Mouse (Mus musculus): Measurements from ENCODE around the gene Hdac8. TPM values are rescaled to one million over a fixed set of nuclear protein-coding genes. Genes with fewer than 3 reads are reported as not detected.

Hdac8 gene
- polyA plus RNA-seq, 1 experiment from 2014 or later: 8.9 TPM

DNA sequence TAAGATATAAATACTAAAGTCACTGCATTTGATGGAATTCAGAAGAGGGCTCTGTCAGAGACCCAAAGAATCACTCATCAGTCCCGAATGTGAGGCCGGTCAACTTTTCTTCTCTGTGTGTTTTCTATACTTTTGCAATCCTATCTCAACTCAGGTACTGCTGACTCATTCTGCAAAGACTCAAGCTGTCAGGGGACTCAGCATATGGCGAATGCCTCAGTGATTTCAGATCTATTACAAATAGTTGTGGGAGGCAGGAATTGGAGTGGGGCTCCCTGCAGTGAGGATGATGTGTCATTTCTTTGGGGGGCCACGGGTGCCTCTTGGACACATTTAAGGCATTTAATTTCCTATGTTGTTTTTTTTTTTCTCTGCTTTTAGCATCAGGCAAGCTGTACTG is 88.8 kb downstream of the Hdac8 start:
- H3K27me3 ChIP-seq (ENCODE audit: poor library complexity, severe bottlenecking): peaks cover 93% of the 10 kb centered on the region
- H3K4me1 ChIP-seq: peaks cover 9% of the 10 kb centered on the region
- H3K36me3 ChIP-seq (replicated peaks): no peaks in the 10 kb centered on the region
- no peak for DNase-seq (ENCODE audit: extremely low spot score, low spot score)
- H3K9me3 ChIP-seq: no peaks in the 10 kb centered on the region
- no peak overlapping the region for H3K4me3 ChIP-seq
- H3K27ac ChIP-seq: no peak overlapping the region
- 71% methylated on average over 4 of the region's 4 CpGs for WGBS

DNA sequence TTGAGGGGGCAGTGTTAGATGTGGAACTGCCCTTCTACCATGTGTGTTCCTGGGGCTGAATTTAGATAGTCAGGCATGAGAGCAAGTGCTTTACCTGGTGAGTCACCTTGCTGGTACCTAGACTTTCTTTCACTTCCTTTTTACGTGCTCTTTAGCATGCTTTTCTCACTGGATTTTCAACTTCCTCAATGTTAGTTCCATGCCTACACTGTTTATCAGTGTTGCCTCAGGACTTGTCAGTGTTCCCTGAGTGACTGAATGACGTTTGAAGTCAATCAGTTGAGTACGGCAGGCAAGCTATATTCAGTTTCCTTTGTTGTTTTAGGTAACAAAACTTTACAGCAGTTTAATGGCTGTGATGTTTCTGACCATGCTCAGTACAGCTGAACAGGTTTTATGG is 120.4 kb downstream of the Hdac8 start:
- WGBS: 87% methylated on average over 3 of the region's 3 CpGs

DNA sequence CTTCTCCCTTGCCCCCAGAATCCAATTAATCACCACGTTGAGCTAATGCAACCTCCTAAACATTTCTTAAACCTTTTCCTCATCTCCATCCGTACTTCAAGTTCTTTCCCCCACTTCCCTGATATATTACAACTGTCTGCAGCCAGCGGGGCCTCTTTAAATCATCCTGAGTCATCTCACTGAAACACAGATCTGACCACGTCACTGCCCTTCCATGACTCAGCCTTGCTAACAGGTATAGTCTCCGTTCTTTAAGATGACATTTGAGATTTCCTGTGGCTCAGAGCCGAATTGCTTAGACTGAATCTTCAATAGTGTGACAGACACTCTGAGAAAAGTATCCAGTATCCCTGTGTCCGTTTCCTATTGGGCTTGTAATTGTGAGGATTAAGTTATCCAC is 122.0 kb downstream of the Hdac8 start:
- DNase-seq (ENCODE audit: extremely low spot score, low spot score): no peak
- Histone ChIP-seq H3K4me3 (no peak overlapping the region), H3K36me3 (replicated peaks) (no peaks in the 10 kb centered on the region), H3K27ac (no peak overlapping the region), H3K27me3 (ENCODE audit: poor library complexity, severe bottlenecking) (peaks cover 77% of the 10 kb centered on the region), H3K4me1 (no peaks in the 10 kb centered on the region), H3K9me3 (no peaks in the 10 kb centered on the region)
- 80% methylated on average over 7 of the region's 7 CpGs for WGBS

More for the DNA sequence above, 120.4 kb downstream of the Hdac8 start:
- Histone ChIP-seq H3K9me3 (no peaks in the 10 kb centered on the region), H3K36me3 (replicated peaks) (no peaks in the 10 kb centered on the region), H3K27me3 (ENCODE audit: poor library complexity, severe bottlenecking) (peaks cover 66% of the 10 kb centered on the region), H3K27ac (no peak overlapping the region), H3K4me1 (no peaks in the 10 kb centered on the region), H3K4me3 (no peak overlapping the region)
- no peak for DNase-seq (ENCODE audit: extremely low spot score, low spot score)

DNA sequence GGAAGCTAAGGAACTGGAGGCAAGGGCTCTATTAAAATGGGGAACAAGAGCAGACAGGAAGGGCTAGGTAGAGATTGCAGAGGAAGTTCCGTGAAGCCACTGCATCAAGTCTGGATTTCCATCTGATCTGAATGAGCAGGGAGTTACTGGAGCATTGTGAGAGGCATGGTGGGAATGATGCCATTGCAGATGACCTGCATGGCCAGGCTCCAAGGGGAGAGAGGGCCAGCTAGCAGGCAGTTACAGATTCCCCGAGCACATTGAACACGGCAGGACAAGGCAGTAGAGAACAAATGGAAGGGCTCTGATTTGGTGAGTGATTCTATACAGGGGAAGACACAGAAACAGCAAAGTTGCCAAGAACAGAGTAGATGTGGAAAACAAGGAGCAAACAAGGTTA is 138.6 kb downstream of the Hdac8 start:
- Histone ChIP-seq H3K4me3 (no peak overlapping the region), H3K27ac (no peak overlapping the region), H3K36me3 (replicated peaks) (no peaks in the 10 kb centered on the region), H3K4me1 (no peaks in the 10 kb centered on the region), H3K9me3 (no peaks in the 10 kb centered on the region), H3K27me3 (ENCODE audit: poor library complexity, severe bottlenecking) (peaks cover 74% of the 10 kb centered on the region)
- DNase-seq (ENCODE audit: extremely low spot score, low spot score): no peak
- whole genome bisulfite sequencing: 92% methylated on average over 3 of the region's 3 CpGs

DNA sequence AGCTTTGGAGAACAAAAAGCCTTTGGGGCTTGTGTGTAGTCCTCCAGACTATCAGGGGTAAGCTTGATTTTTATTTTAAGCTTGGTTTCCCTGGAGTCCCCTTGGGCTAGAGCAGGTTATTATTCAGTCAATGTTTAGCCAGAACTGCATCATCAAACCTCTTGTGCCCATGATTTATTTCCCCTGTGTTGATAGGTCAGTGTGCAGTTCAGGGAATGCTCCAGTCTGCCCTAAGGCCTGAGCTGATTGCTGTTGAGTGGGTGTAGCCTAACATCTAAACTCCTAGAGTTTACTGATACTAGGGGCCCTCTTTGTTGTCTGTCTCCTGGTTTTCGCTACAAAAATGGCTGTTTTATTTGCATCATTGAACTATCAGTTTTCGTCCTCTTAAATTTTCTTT is 142.9 kb downstream of the Hdac8 start:
- H3K9me3 ChIP-seq: no peaks in the 10 kb centered on the region
- peaks cover 53% of the 10 kb centered on the region for H3K27me3 ChIP-seq (ENCODE audit: poor library complexity, severe bottlenecking)
- no peak overlapping the region for H3K4me3 ChIP-seq
- WGBS: 90% methylated on average over 2 of the region's 2 CpGs
- no peaks in the 10 kb centered on the region for H3K36me3 ChIP-seq (replicated peaks)
- no peak for DNase-seq (ENCODE audit: extremely low spot score, low spot score)
- H3K4me1 ChIP-seq: no peaks in the 10 kb centered on the region
- H3K27ac ChIP-seq: no peak overlapping the region

DNA sequence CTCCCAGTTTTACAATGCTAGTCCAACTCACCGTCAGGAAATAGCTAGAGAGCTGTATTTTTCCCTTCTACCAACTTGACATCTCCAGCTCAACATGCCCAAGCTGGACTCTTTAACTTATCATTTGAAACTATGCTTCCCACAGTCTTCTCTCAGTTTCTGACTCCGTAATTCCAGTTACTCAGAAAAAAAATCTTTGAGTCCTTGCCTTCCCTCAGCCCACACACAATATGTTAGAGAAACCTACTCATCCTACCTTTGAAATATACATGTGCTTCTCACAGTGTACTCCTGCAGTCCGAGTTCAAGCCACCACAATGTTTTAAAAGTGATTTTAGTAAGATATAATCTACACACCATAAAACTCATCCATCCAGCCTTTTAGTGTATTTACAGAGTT is 151.7 kb downstream of the Hdac8 start:
- H3K27me3 ChIP-seq (ENCODE audit: poor library complexity, severe bottlenecking): peaks cover 82% of the 10 kb centered on the region
- H3K4me1 ChIP-seq: peaks cover 13% of the 10 kb centered on the region
- DNase-seq (ENCODE audit: extremely low spot score, low spot score): no peak
- H3K9me3 ChIP-seq: no peaks in the 10 kb centered on the region
- no peak overlapping the region for H3K27ac ChIP-seq
- no peak overlapping the region for H3K4me3 ChIP-seq
- no peaks in the 10 kb centered on the region for H3K36me3 ChIP-seq (replicated peaks)
- 85% methylated on average over 3 of the region's 3 CpGs for WGBS

DNA sequence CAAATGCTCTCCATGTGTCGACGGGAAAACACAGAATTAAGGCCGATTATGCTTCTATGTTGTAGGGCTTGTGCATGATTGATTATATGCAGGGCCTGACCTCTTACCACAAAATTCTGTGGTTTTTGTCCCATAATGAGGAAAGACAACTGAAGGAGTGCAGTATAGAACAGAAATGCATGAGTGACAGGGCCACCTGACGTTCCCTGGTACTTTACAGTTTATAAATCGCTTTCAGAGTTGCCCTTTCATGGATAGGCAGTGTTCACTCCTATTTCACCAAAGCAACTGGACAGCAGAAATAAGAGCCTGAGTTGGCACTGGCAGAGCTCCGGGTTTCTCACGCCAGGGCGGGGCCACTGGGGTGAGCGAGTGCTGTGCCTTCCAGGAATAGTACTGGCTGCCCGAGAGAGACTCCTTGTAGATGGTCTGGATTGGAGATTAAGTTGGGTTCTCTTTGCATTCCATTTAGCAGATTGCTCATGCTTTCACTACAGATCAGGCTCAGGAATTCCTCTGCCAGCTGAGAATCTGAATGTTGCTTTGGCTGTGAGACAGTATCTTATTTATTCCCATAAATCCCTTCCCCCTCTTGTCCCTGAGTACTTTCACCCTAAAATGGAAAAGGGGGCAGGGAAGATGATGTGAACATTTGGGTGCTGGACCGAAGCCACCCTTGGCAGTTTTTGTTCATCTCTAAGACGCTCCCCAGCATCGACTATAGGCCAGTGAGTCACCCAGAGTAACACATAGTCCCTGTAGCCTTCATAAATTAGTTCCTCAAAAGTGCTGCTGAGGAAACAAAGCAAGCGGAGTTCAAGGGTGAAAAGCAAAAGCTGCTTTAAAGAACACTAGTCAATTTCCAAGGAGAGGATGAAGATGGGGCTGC is 155.1 kb downstream of the Hdac8 start:
- no peak for DNase-seq (ENCODE audit: extremely low spot score, low spot score)
- H3K4me1 ChIP-seq: peaks cover 13% of the 10 kb centered on the region
- H3K9me3 ChIP-seq: no peaks in the 10 kb centered on the region
- peaks cover 94% of the 10 kb centered on the region for H3K27me3 ChIP-seq (ENCODE audit: poor library complexity, severe bottlenecking)
- H3K36me3 ChIP-seq (replicated peaks): no peaks in the 10 kb centered on the region
- WGBS: 78% methylated on average over 14 of the region's 14 CpGs
- H3K27ac ChIP-seq: no peak overlapping the region
- no peak overlapping the region for H3K4me3 ChIP-seq

DNA sequence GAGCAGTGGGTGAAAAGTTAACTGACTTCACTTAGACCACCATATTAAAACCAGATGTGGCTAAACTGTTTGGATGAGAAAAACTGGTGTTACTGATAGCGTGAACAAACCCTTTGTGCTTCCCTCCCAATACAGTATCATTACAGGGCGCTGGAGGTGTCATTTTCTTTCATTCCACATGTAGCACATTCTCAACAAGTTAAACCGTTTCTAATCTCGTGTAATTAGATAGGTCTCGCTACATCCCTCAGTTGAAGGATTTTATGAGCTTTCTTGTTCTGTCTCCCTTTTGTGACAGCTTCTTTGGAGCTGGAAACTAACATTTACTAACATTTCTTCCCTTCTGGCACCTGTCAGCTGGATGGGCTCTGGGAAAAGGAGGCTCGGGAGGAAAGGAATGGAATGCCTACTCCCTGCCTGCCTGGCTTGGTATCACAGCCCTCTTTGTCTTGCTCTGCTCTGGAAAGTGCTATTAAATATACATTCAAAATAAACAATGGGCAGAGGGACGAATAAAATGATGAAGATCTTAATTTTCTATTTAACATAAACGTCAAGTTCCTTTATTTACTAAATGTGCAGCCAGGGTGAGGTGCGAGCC is 156.2 kb downstream of the Hdac8 start:
- H3K4me1 ChIP-seq: peaks cover 13% of the 10 kb centered on the region
- H3K27ac ChIP-seq: no peak overlapping the region
- no peaks in the 10 kb centered on the region for H3K36me3 ChIP-seq (replicated peaks)
- DNase-seq (ENCODE audit: extremely low spot score, low spot score): no peak
- H3K4me3 ChIP-seq: no peak overlapping the region
- H3K27me3 ChIP-seq (ENCODE audit: poor library complexity, severe bottlenecking): peaks cover 97% of the 10 kb centered on the region
- WGBS: 59% methylated on average over 9 of the region's 9 CpGs
- no peaks in the 10 kb centered on the region for H3K9me3 ChIP-seq

DNA sequence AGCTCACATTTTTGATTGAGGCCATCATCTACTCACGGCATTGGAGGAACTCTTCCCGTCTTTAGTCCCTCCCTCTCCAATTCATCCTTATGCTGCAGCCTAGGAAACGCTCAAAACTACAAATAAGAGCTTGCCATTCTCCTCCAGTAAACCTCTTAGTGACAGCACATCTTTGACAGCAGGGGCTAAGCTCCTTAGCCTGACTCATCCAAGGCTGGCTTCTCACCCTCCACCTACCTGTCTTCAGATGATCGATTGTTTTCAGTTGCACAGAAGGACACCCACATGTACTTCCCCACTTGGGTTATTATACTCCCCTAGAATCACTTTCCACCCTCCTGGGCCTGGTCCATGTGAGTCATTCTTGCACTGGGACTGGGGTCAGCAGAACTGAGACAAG is 163.5 kb downstream of the Hdac8 start:
- Histone ChIP-seq H3K36me3 (replicated peaks) (no peaks in the 10 kb centered on the region), H3K4me3 (no peak overlapping the region), H3K27ac (no peak overlapping the region), H3K4me1 (no peaks in the 10 kb centered on the region), H3K9me3 (no peaks in the 10 kb centered on the region), H3K27me3 (ENCODE audit: poor library complexity, severe bottlenecking) (peaks cover 95% of the 10 kb centered on the region)
- 73% methylated on average over 4 of the region's 4 CpGs for WGBS
- DNase-seq (ENCODE audit: extremely low spot score, low spot score): no peak

DNA sequence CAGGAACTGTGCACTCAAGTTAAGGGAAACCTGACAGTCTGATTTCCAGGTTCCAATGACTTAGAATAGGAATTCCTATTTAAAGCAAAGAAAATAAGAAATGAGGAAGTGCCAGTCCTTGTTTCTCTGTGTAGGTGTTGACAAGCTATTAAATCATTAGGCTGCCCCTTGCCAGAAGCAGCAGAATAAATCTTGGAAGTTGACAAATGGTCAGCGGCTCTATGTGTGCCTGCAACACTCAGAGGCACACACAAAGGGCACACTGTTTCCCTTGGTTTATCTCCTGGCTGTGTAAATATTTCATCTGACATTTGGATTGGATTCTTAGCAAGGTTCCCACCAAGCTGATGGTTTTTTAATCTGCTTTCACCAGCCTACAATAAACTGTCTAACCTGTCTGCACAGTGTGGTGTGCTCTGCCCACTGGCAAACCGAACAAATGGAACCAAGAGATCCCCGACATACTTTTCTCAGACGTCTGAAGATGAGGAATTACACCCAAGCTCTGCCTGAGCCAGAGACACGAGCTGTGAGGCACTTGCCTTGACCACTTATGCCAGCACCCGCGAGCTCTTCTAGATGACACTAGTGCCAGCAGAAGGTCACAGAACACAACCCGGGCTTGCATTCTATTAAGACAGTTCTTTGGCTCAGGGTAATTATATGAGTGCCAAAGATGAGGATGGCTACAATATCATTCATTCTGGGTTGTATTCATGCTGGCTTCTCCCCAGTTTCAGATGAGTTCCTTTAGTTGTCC is 165.6 kb downstream of the Hdac8 start:
- H3K27ac ChIP-seq: no peak overlapping the region
- DNase-seq (ENCODE audit: extremely low spot score, low spot score): no peak
- 84% methylated on average over 8 of the region's 8 CpGs for WGBS
- no peaks in the 10 kb centered on the region for H3K4me1 ChIP-seq
- peaks cover 82% of the 10 kb centered on the region for H3K27me3 ChIP-seq (ENCODE audit: poor library complexity, severe bottlenecking)
- H3K4me3 ChIP-seq: no peak overlapping the region
- no peaks in the 10 kb centered on the region for H3K9me3 ChIP-seq
- no peaks in the 10 kb centered on the region for H3K36me3 ChIP-seq (replicated peaks)

DNA sequence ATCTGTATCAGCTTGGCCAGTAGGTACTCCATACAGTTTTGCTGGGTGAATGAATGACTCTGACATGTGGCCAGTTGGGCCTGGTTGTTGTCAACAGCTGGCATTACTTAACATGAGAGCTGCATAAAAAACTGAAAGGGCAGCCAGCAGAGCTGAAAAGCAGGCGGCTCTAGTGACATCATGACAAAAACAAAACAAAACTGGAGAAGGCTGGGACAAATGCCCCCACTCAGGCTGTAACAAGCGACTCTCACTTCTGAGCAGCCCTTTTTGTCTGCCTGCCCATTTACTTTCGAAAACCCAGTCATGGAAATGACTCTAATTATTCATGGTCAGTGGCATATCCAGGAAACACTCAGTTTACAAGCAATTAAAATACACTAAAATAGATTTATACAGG is 185.5 kb downstream of the Hdac8 start:
- no peaks in the 10 kb centered on the region for H3K4me1 ChIP-seq
- H3K9me3 ChIP-seq: no peaks in the 10 kb centered on the region
- H3K4me3 ChIP-seq: no peak overlapping the region
- H3K27me3 ChIP-seq (ENCODE audit: poor library complexity, severe bottlenecking): peaks cover 97% of the 10 kb centered on the region
- H3K36me3 ChIP-seq (replicated peaks): no peaks in the 10 kb centered on the region
- H3K27ac ChIP-seq: no peak overlapping the region
- no peak for DNase-seq (ENCODE audit: extremely low spot score, low spot score)
- 64% methylated on average over 3 of the region's 3 CpGs for WGBS

DNA sequence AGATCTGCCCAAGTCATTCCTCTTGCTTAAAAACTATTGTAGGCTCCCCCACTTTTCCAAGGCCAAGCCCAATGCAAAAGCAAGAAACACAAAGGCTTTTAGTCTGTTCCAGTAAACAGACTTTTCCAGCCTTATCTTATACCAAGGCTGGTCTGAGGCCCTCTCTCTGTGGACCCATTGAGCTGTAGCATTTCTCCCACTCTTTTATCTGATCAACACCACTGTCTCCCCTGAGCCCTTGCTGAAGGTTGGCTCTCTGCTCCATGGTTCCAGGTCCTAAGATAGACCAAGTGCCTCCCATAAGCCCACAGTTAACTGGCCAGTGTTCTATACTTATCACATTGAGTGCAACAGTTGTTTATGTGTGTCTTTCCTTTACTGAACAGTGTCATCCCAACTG is 185.9 kb downstream of the Hdac8 start:
- H3K27me3 ChIP-seq (ENCODE audit: poor library complexity, severe bottlenecking): peaks cover 97% of the 10 kb centered on the region
- H3K4me3 ChIP-seq: no peak overlapping the region
- no peaks in the 10 kb centered on the region for H3K4me1 ChIP-seq
- no peak for DNase-seq (ENCODE audit: extremely low spot score, low spot score)
- H3K9me3 ChIP-seq: no peaks in the 10 kb centered on the region
- no peak overlapping the region for H3K27ac ChIP-seq
- H3K36me3 ChIP-seq (replicated peaks): no peaks in the 10 kb centered on the region

DNA sequence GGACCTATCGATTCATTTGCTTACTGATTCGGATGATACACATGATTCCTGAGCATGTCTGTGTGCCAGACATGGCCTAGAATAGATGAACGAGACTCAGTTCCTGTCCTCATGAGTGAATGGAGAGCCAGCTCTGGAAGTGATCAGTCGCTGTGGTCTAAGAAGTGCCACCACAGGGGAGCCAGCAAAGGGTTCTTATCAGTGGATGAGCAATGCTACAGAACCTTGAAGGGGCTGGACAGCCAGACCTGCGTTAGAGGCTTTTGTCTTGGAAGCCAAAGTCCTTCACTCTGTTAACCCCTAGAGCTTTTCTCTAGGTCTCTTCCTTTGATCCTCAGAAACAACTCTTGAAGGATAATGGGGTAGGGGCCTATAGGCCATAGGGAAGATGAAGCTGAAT is 186.4 kb downstream of the Hdac8 start:
- no peak overlapping the region for H3K4me3 ChIP-seq
- DNase-seq (ENCODE audit: extremely low spot score, low spot score): no peak
- no peak overlapping the region for H3K27ac ChIP-seq
- no peaks in the 10 kb centered on the region for H3K9me3 ChIP-seq
- 87% methylated on average over 5 of the region's 5 CpGs for WGBS
- no peaks in the 10 kb centered on the region for H3K4me1 ChIP-seq
- H3K27me3 ChIP-seq (ENCODE audit: poor library complexity, severe bottlenecking): peaks cover 97% of the 10 kb centered on the region
- H3K36me3 ChIP-seq (replicated peaks): no peaks in the 10 kb centered on the region

All from forebrain, embryonic 10.5 days (tissue).